Mouse (Mus musculus): Measurements from ENCODE around the gene Smchd1.

DNA sequence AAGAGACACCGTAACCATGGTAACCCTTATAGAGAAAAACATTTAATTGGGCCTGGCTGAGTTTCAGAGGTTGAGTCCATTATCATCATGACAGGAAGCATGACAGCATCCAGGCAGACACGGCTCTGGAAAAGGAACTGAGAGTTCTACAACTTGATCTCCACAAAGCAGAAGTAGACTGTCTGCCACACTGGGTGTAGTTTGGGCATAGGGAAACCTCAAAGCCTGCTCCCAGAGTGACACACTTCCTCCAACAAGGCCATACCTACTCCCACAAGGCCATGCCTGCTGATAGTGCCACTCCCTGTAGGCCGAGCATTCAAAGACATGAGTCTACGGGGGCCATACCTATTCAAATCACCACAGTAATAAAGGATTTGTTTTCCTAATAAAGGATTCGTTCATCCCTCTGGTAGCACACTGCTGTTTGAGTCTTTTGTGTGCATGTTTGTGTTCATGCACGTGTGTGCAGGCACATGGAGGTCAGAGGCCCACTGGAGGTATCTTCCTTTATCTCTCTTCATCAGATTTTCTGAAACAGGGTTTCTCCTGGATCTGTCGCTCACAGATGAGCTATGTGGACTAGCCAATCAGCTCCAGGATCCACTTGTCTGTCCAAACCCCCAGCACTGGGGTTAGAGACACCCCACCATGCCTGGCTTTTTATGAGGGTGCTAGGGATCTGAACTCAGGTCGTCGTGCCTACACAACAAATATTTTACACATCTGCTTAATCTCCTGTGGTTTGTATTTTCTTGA, 14.7 kb upstream of the Smchd1 start:
- TF ChIP-seq CTCF (IDR thresholded peaks at IDR 0.05; ENCODE audit: low read depth) (no peak), EP300 (optimal IDR thresholded peaks at IDR 0.05) (no peak)

Data from stomach, postnatal 0 days (tissue).